Mouse (Mus musculus) midbrain, embryonic 16.5 days (tissue): Measurements from ENCODE around the gene Eef2k. TPM values are rescaled to one million over a fixed set of nuclear protein-coding genes. Genes with fewer than 3 reads are reported as not detected.

Experiments used
- ATAC-seq: fragments of 200-750 bp; cut with Nextera tagmentation; 2 replicates; pipeline ENCODE4 v1.8.0; 2017; ENCODE audit warnings: moderate TSS enrichment
- H3K27ac ChIP-seq: fragments of 300-500 bp; sonication (generic); 2 replicates; pipeline ENCODE4 v1.5.1; 2014; ENCODE audit warnings: mild to moderate bottlenecking, low read length, mixed read lengths
- H3K27me3 ChIP-seq: fragments of 300-500 bp; sonication (generic); 2 replicates; pipeline ENCODE4 v1.6.1; 2014; ENCODE audit warnings: low read depth, low read length, mixed read lengths; ENCODE audit not compliant: control insufficient read depth, insufficient read depth
- H3K36me3 ChIP-seq: fragments of 300-500 bp; sonication (generic); 2 replicates; pipeline ENCODE4 v1.6.1; 2014; ENCODE audit warnings: mild to moderate bottlenecking, low read length, moderate library complexity, mixed read lengths; ENCODE audit not compliant: control insufficient read depth, insufficient read depth
- H3K4me1 ChIP-seq: fragments of 300-500 bp; sonication (generic); 2 replicates; pipeline ENCODE4 v1.6.1; 2014; ENCODE audit warnings: mild to moderate bottlenecking, low read length, mixed read lengths; ENCODE audit not compliant: control insufficient read depth, insufficient read depth
- H3K4me2 ChIP-seq: fragments of 300-500 bp; sonication (generic); 2 replicates; pipeline ENCODE4 v1.6.1; 2014; ENCODE audit warnings: mild to moderate bottlenecking, low read length, mixed read lengths
- H3K4me3 ChIP-seq: fragments of 300-500 bp; sonication (generic); 2 replicates; pipeline ENCODE4 v1.5.1; 2014; ENCODE audit warnings: low read depth, mild to moderate bottlenecking, low read length, moderate library complexity, mixed read lengths
- H3K9ac ChIP-seq: fragments of 300-500 bp; sonication (generic); 2 replicates; pipeline ENCODE4 v1.6.1; 2014; ENCODE audit warnings: low read depth, low read length, mixed read lengths
- H3K9me3 ChIP-seq: fragments of 300-500 bp; sonication (generic); replicated peaks from 2 replicates; pipeline ENCODE4 v1.6.1; 2014; ENCODE audit warnings: mild to moderate bottlenecking, low read length, mixed read lengths; ENCODE audit not compliant: control insufficient read depth, poor library complexity, severe bottlenecking
- WGBS: fragments of 180-500 bp; shearing (Covaris S2); extraction: QIAGEN DNeasy Blood & Tissue Kit; methylation state at CpG from one replicate; pipeline ENCODE4 v1.1.7; 2014; 5-methylcytosine and 5-hydroxymethylcytosine counted together
- polyA plus RNA-seq: library from polyadenylated mRNA; unstranded; fragments of >200 nt; fragmentation: Nextera tagmentation; extraction: Ambion mirVana; gene quantifications from 2 replicates; pipeline ENCODE4 v1.2.1, GENCODE M21; 2015

Eef2k gene
- polyA plus RNA-seq = 33.5 and 35.4 TPM in 2 replicates

DNA sequence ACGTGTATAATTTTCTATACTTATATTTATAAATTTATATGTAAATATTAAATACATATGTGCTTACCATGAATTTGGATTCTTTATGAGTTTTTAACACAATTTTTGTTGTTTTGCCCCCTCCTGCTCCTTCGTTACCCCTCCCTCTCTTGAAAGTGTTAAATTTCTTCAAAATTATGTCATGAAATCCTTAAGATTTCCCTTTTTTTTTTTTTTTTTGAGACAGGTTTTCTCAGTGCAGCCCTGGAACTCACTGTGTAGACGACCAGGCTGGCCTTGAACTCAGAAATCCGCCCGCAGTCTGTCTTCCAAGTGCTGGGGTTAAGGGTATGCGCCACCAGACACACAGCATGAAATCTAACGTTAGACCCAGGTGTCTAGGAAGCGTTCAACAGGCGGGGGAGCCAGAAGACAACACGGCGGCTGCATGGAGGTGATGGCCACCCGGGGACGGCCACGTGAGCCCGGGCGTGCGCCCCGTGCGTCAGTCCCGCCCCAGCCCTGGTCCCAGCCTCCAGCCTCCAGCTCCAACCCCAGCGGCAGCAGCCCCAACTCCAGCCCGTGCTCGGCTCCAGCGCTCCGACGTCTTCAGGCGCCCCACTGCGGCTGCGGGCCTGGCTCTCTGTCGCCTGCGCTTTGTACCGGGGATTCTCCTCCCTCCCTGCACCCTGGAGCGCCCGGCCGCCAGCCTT, at the start of gene Eef2k:
TSS of gene Eef2k (plus strand) at position 487 of the 692 bp plus-strand sequence.
- peak within 1 kb of the TSS; percentile 70 for H3K4me2 ChIP-seq
- peak within 1 kb of the TSS; percentile 85 for H3K4me3 ChIP-seq
- H3K27ac ChIP-seq = peak within 1 kb of the TSS; percentile 97
- no peaks in the 10 kb centered on the region for H3K36me3 ChIP-seq
- H3K9ac ChIP-seq = peak within 1 kb of the TSS; percentile 84
- peaks cover 18% of the 10 kb centered on the region for H3K4me1 ChIP-seq
- 3% methylated on average over 35 of the region's 35 CpGs for WGBS
- no peaks in the 10 kb centered on the region for H3K27me3 ChIP-seq
- H3K9me3 ChIP-seq = no peaks in the 10 kb centered on the region
- ATAC-seq = peak; percentile 95

DNA sequence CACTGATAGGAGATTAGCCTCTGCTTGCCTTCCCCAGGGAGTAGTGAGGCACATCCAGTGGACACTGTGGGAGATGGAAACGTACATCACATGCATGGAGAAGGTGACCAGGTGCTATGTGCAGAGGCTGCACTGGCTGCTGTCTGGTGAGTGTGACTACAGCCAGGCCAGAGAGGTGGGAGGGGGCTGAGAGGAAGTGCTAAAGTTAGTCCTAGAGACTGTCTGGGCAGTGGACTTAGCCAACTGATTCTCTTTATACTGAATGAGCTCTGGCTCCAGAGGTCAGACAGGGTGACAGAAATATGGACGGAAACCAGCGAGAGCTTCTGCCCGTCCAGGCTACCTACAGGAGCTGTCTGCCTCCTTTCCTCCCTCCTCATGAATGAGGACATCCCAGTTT, 47.1 kb upstream of the Eef2k start:
- Histone ChIP-seq H3K9me3 (no peaks in the 10 kb centered on the region), H3K4me1 (no peaks in the 10 kb centered on the region), H3K27ac (no peak overlapping the region), H3K4me2 (no peak overlapping the region), H3K9ac (no peak overlapping the region), H3K36me3 (no peaks in the 10 kb centered on the region), H3K27me3 (no peaks in the 10 kb centered on the region), H3K4me3 (no peak overlapping the region)
- 84% methylated on average over 4 of the region's 4 CpGs for WGBS
- no peak for ATAC-seq

DNA sequence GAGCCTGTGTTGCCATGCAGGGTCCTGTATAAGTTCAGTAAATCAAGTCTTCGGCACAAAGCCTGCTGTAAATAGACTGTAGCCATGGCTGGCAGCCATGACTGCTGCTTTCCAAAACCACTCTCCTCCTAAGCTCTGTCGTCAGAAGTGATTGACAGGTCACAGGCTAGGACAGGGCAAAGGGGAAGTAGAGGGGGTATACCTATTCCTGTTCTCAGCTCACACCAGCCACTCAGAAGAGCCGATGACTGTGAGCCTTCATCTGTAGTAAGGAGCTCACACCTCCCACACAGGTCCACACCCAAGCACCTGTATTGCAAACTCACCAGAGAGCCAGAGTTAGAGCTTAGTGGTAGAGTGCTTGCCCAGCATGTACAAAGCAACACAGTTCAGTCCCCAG, 46.3 kb upstream of the Eef2k start:
- WGBS = 78% methylated on average over 3 of the region's 3 CpGs
- Histone ChIP-seq H3K27me3 (no peaks in the 10 kb centered on the region), H3K27ac (no peak overlapping the region), H3K9me3 (no peaks in the 10 kb centered on the region), H3K4me1 (no peaks in the 10 kb centered on the region), H3K4me3 (no peak overlapping the region), H3K9ac (no peak overlapping the region), H3K4me2 (no peak overlapping the region), H3K36me3 (no peaks in the 10 kb centered on the region)
- ATAC-seq = no peak

DNA sequence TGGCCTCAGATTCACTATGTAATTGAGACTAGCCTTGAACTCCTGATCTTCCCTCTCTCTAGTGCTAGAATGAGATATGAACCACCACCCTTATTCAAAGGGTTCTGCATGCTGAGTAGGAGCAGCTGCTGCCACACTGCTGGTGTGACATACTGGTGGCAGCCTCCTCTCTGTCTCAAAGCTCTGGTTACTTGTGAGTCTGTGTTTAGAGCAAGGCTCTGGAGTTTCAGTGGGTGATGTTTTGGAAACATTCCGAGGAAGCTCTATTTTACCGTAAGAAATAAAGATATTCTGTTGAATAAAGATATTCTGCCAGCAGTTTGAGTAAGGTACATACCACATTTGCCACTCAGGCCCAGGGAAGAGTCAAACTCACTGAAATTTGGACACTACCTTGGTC, 39.4 kb upstream of the Eef2k start:
- no peak overlapping the region for H3K4me2 ChIP-seq
- no peak for ATAC-seq
- H3K27ac ChIP-seq = no peak overlapping the region
- H3K9ac ChIP-seq = no peak overlapping the region
- no peaks in the 10 kb centered on the region for H3K4me1 ChIP-seq
- H3K36me3 ChIP-seq = no peaks in the 10 kb centered on the region
- no peak overlapping the region for H3K4me3 ChIP-seq
- WGBS = 87% methylated on average over 2 of the region's 2 CpGs
- H3K9me3 ChIP-seq = no peaks in the 10 kb centered on the region
- H3K27me3 ChIP-seq = no peaks in the 10 kb centered on the region

DNA sequence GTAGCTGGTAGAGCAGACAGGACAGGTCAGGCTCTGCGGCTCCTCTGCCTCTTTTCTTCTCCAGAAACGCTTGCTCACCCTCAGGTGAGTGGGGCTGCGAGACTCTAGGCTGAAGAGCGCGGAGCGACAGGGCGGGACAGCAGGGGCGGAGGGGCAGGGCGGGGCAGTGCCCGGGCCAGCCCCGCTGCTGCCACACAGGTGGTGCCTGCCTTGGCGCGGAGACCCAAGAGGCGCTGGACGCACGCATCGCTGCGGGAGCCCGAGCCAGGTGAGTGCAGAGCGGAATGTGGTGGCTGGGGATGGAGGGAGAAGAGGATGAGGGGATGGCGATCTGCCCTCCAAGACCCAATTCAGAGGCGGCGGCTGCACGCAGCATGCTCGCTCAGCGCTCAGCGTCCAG, 32.9 kb upstream of the Eef2k start:
- Histone ChIP-seq H3K36me3 (no peaks in the 10 kb centered on the region), H3K27ac (no peak overlapping the region), H3K4me1 (0 out of 2 replicates have a peak, but pooled peaks cover 3% of the 10 kb centered on the region), H3K9ac (peak overlapping the region; percentile 62), H3K27me3 (no peaks in the 10 kb centered on the region), H3K4me2 (peak overlapping the region; percentile 76), H3K4me3 (peak overlapping the region; percentile 39), H3K9me3 (no peaks in the 10 kb centered on the region)
- WGBS = 3% methylated on average over 27 of the region's 27 CpGs
- ATAC-seq = no peak

DNA sequence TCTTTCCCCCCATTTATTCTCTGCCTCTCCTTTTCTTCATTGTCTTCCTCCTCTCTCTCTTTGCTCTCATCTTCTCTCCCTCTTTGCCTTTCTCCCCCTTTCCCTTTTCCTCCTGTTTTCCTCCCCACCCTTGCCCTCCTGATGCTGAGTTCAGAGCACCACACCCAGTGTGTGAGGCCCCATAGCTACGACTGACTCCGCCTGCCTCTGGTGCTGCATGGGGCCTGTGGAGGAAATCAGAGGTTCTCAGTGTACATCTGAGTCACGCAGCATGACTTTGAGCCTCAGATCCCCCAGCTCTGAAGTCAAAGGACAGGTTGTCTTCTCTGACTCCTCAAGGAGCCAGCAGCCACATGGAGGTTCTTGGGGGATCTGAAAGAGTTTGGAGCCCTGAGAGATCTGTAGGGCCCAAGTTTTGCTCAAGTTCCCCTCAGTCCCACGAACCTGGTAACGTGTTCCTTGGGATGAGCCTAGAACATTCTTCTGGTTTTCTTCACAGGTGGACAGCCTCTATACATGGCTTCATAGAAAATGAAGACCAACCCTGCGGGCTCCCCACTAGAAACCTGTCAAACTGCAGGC, 30.7 kb upstream of the Eef2k start, which contains the start of gene Gm5737:
TSS of gene Gm5737 (plus strand) at position 532 of the 582 bp plus-strand sequence.
- no peaks in the 10 kb centered on the region for H3K36me3 ChIP-seq
- H3K27ac ChIP-seq = no peak within 1 kb of the TSS
- H3K9me3 ChIP-seq = no peaks in the 10 kb centered on the region
- no peak within 1 kb of the TSS for H3K4me2 ChIP-seq
- 85% methylated on average over 6 of the region's 6 CpGs for WGBS
- H3K4me3 ChIP-seq = no peak within 1 kb of the TSS
- no peak within 1 kb of the TSS for H3K9ac ChIP-seq
- ATAC-seq = no peak
- H3K27me3 ChIP-seq = no peaks in the 10 kb centered on the region
- H3K4me1 ChIP-seq = 0 out of 2 replicates have a peak, but pooled peaks cover 3% of the 10 kb centered on the region

DNA sequence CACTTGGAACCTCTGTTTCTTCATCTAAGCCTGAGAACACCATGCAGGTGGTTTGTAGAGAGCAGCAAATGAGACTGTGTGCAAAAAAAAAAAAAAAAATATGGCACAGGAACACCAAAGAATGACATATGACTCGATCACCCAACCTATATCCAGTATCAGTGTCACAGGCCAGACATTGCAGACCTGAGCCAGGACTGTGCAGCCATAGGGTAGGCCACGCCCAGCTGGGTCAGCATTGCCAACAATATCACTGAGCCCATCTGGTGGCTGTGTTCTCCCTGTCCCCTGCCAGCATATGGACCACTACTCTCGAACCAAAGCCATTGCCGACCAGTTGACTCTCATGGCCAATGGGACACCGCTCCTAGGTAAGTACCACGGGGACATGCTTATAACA, 25.1 kb upstream of the Eef2k start:
- 91% methylated on average over 6 of the region's 6 CpGs for WGBS
- Histone ChIP-seq H3K27ac (no peak overlapping the region), H3K4me2 (no peak overlapping the region), H3K9me3 (no peaks in the 10 kb centered on the region), H3K27me3 (no peaks in the 10 kb centered on the region), H3K36me3 (no peaks in the 10 kb centered on the region), H3K4me1 (no peaks in the 10 kb centered on the region), H3K9ac (no peak overlapping the region), H3K4me3 (no peak overlapping the region)
- ATAC-seq = no peak

DNA sequence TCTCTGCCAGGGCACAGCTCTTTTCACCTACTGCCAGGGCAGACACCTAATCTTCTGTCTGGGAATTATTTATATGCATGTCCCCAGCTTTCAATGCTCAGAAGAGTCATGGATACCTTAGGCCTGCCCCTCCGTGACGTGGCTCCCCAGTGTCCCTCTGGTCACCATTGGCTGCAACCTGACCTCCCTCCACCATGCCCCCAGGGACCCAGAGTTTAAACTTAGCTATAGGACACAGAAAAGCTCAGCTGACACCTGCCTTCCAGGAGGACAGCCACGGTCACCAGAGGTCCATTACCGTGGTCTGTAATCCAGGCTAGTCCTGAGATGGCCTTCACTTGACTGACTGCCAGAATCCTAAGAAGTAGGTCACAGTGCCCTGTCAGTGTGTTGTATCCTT, 23.2 kb upstream of the Eef2k start:
- WGBS = 90% methylated on average over 4 of the region's 4 CpGs
- Histone ChIP-seq H3K36me3 (no peaks in the 10 kb centered on the region), H3K9me3 (no peaks in the 10 kb centered on the region), H3K4me2 (no peak overlapping the region), H3K9ac (no peak overlapping the region), H3K4me1 (no peaks in the 10 kb centered on the region), H3K27ac (no peak overlapping the region), H3K27me3 (no peaks in the 10 kb centered on the region), H3K4me3 (no peak overlapping the region)
- no peak for ATAC-seq

DNA sequence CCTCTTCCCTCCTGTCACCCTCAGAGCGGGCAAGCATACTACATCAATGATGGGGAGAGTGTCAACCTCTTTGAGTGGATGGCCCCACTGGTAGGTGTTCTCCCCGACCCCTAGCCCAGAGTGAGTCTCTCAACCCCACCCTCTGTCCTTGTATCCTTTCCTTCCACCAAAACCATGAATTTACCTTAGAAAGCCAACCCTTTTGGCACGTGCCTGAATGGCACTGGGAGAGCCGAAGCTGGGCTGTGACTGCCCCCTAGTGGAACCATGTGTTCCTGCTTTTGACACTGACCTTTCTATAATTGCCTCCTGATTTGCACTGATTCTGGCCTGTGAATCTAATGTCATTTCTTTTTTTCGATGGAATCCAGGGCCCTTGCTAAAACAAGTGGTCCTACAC, 19.4 kb upstream of the Eef2k start:
- Histone ChIP-seq H3K4me2 (no peak overlapping the region), H3K27me3 (no peaks in the 10 kb centered on the region), H3K9ac (no peak overlapping the region), H3K36me3 (no peaks in the 10 kb centered on the region), H3K4me3 (no peak overlapping the region), H3K27ac (no peak overlapping the region), H3K4me1 (no peaks in the 10 kb centered on the region), H3K9me3 (no peaks in the 10 kb centered on the region)
- WGBS = 20% methylated on average over 5 of the region's 5 CpGs
- ATAC-seq = peak; percentile 63
